Mouse (Mus musculus) right cerebral cortex, postnatal 36 days (tissue): ENCODE results near the gene Tmem33.

Source experiments
- DNase-seq, 2 experiments: peaks; one replicate each; pipeline ENCODE4 v3.0.0; 2022; ENCODE audit warnings: low spot score in 2 of 2, mixed read lengths in 1 of 2

Tmem33 gene

DNA sequence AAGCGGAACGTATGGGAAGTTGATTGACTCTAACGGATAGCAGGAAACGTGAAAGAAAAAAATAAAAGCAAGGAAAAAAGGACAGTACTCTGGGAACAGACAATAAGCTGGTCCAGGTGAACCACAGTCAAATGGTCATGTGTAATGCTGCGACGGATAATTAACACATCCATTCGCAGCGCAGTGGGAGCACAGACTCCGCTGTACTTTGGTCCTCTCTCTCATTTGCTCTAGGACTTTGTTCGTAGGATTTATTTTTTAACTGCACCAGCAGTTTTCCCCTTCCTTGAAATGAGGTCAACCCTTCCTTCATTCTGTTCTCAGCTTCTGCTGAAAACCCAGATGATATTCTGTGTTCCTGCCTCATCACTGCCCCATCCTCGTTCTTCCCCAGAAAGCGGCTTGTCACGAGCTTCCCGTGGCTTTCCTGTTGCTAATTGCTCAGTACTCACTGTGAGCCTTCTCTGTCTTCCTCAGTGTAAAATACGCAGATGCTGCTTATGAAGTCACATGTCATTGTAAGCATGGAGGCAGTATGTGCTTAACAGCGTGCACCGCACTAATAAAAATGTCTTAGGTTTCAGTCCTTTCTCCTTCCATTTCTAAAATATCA, 61.4 kb downstream of the Tmem33 start:
- no peak for DNase-seq

DNA sequence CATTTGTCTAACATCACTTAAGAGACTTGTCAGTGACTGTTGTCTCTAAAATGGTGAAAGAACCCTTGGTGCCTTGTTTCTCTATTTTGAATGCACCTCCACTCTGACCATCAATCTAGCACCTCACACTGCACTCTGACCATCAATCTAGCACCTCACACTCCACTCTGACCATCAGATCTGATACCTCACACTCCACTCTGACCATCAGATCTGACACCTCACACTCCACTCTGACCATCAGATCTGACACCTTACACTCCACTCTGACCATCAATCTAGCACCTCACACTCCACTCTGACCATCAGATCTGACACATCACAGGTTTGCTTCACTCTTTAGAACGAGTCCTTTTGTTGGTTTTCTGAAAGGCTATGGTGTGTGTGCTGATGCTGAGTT, 63.7 kb downstream of the Tmem33 start:
- DNase-seq, result no peak

DNA sequence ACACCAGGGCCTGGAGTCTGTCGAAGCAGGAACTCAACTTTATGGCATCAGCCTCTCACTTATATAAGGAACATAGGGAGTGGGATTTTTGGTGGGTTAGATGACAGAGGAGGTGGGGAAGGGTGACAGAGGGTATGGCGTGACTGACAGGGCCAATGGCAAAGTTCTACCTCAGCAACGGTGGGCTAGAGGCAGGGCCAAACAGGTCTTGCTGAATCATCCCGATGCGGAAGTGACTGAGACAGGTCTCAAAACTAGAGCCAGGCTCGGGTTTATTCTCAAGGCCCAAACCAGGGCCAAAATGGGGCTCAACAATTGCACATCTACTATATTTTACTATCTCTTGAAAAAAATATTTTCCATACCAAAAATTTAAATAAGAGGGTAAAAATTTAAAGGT, 80.4 kb downstream of the Tmem33 start:
- no peak for DNase-seq
